Mouse (Mus musculus) skeletal muscle tissue, adult 2 months (tissue): ENCODE results near the gene Scn10a.

ENCODE experiments used
- DNase-seq: peaks from one replicate; pipeline ENCODE4 v3.0.0-alpha.2; 2012; ENCODE audit warnings: low read depth, low spot score

Scn10a gene

GRCm38 (mm10) chr9:119719222-119719621, at the start of gene Scn10a:
Gene Scn10a, minus strand, starts transcription at chr9:119719322.
- DNase-seq, result no peak

- DNase-seq, result no peak
These were observed 49.5 kb upstream of the Scn10a start for GRCm38 (mm10) chr9:119768585-119768984.

- no peak for DNase-seq
These were observed 41.1 kb upstream of the Scn10a start for GRCm38 (mm10) chr9:119760226-119760625.

GRCm38 (mm10) chr9:119759457-119759856, 40.3 kb upstream of the Scn10a start:
- DNase-seq, result no peak

- no peak for DNase-seq
These were observed 32.4 kb upstream of the Scn10a start for GRCm38 (mm10) chr9:119751507-119751906.

- DNase-seq, result no peak
These were observed 30.0 kb upstream of the Scn10a start for GRCm38 (mm10) chr9:119749112-119749511.

- peak; percentile 12 for DNase-seq
These were observed 24.8 kb upstream of the Scn10a start for GRCm38 (mm10) chr9:119743900-119744299.

GRCm38 (mm10) chr9:119743312-119743711, 24.2 kb upstream of the Scn10a start:
- no peak for DNase-seq

- no peak for DNase-seq
These were observed 22.1 kb upstream of the Scn10a start for GRCm38 (mm10) chr9:119741101-119741786.

- no peak for DNase-seq
These were observed 9.4 kb upstream of the Scn10a start for GRCm38 (mm10) chr9:119728412-119729097.

GRCm38 (mm10) chr9:119726990-119727389, 7.9 kb upstream of the Scn10a start:
- no peak for DNase-seq

GRCm38 (mm10) chr9:119725293-119725862, 6.3 kb upstream of the Scn10a start:
- no peak for DNase-seq

GRCm38 (mm10) chr9:119706700-119707099, 12.4 kb downstream of the Scn10a start:
- no peak for DNase-seq

- no peak for DNase-seq
These were observed 27.6 kb downstream of the Scn10a start for GRCm38 (mm10) chr9:119691505-119691904.

GRCm38 (mm10) chr9:119691001-119691400, 28.1 kb downstream of the Scn10a start:
- no peak for DNase-seq

- DNase-seq, result no peak
These were observed 31.2 kb downstream of the Scn10a start for GRCm38 (mm10) chr9:119687893-119688292.

- DNase-seq, result no peak
These were observed 32.9 kb downstream of the Scn10a start for GRCm38 (mm10) chr9:119686187-119686586.

GRCm38 (mm10) chr9:119680896-119681295, 38.2 kb downstream of the Scn10a start:
- DNase-seq, result no peak

GRCm38 (mm10) chr9:119664109-119664508, 55.0 kb downstream of the Scn10a start:
- no peak for DNase-seq

- DNase-seq, result peak; percentile 4
These were observed 63.0 kb downstream of the Scn10a start for GRCm38 (mm10) chr9:119656111-119656510.

GRCm38 (mm10) chr9:119653758-119654157, 65.4 kb downstream of the Scn10a start:
- no peak for DNase-seq

GRCm38 (mm10) chr9:119646942-119647547, 72.1 kb downstream of the Scn10a start:
- peak; percentile 3 for DNase-seq
